Mouse (Mus musculus) urinary bladder, postnatal 10 days (tissue): ENCODE results near the gene Dock10.

Experiments
- DNase-seq: peaks from one replicate; pipeline ENCODE4 v3.0.0; 2022; ENCODE audit warnings: low spot score

Dock10 gene

GRCm38 (mm10) chr1:80459923-80460322 lies 298.4 kb downstream of the Dock10 start:
- DNase-seq, result no peak

- DNase-seq, result no peak
Measured at GRCm38 (mm10) chr1:80459477-80459876, 298.9 kb downstream of the Dock10 start.

DNA sequence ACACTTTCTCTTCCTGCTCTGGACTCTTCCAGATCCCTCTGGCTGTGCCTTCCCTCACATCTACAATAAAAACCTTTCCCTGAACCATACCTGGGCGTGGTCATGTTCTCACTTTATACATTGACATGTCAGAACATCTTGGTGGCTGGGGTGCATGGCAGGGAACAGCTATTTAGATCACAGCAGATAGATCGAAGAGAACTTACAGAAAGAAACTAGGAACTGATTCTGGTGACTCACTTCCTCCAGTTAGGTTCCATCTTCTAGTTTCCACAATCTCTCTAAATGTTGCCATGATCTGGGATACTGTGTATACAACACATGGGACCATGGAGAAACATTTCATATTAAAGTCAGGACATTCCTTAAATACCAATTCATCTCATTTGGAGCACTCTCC lies 304.4 kb downstream of the Dock10 start:
- no peak for DNase-seq

GRCm38 (mm10) chr1:80451914-80452549 lies 306.3 kb downstream of the Dock10 start:
- DNase-seq, result no peak
